Mouse (Mus musculus) limb, embryonic 12.5 days (tissue): ENCODE measurements around the gene Ptprd. TPM values are rescaled to one million over a fixed set of nuclear protein-coding genes. Genes with fewer than 3 reads are reported as not detected.

Source experiments
- ATAC-seq: fragments of 200-750 bp; cut with Nextera tagmentation; 2 replicates; pipeline ENCODE4 v1.8.0; 2017; ENCODE audit warnings: low read depth, moderate TSS enrichment; ENCODE audit not compliant: insufficient number of reproducible peaks, insufficient read depth, low FRiP score, low TSS enrichment
- H3K27ac ChIP-seq: fragments of 300-500 bp; sonication (generic); 2 replicates; pipeline ENCODE4 v1.5.1; 2016; ENCODE audit warnings: mild to moderate bottlenecking, moderate library complexity
- H3K27me3 ChIP-seq: fragments of 300-500 bp; sonication (generic); 2 replicates; pipeline ENCODE4 v1.6.1; 2016; ENCODE audit warnings: mild to moderate bottlenecking, moderate library complexity
- H3K36me3 ChIP-seq: fragments of 300-500 bp; sonication (generic); 2 replicates; pipeline ENCODE4 v1.6.1; 2016; ENCODE audit warnings: mild to moderate bottlenecking, moderate library complexity
- H3K4me1 ChIP-seq: fragments of 300-500 bp; sonication (generic); replicated peaks from 2 replicates; pipeline ENCODE4 v1.6.1; 2016
- H3K4me2 ChIP-seq: fragments of 300-500 bp; sonication (generic); 2 replicates; pipeline ENCODE4 v1.6.1; 2016; ENCODE audit warnings: mild to moderate bottlenecking, moderate library complexity
- H3K4me3 ChIP-seq: fragments of 300-500 bp; sonication (generic); replicated peaks from 2 replicates; pipeline ENCODE4 v1.5.1; 2016; ENCODE audit warnings: mild to moderate bottlenecking
- H3K9ac ChIP-seq: fragments of 300-500 bp; sonication (generic); replicated peaks from 2 replicates; pipeline ENCODE4 v1.6.1; 2016; ENCODE audit warnings: mild to moderate bottlenecking, moderate library complexity
- H3K9me3 ChIP-seq: fragments of 300-500 bp; sonication (generic); 2 replicates; pipeline ENCODE4 v1.6.1; 2016; ENCODE audit warnings: mild to moderate bottlenecking, moderate library complexity
- WGBS: fragments of 180-500 bp; shearing (Covaris S2); methylation state at CpG from one replicate; pipeline ENCODE4 v1.1.7; 2016; 5-methylcytosine and 5-hydroxymethylcytosine counted together
- polyA plus RNA-seq: library from polyadenylated mRNA; unstranded; fragments of >200 nt; fragmentation: Nextera tagmentation; extraction: Ambion mirVana; gene quantifications from 2 replicates; pipeline ENCODE4 v1.2.1, GENCODE M21; 2016

The Ptprd gene
- polyA plus RNA-seq, 1 experiment from 2014 or later: 30.9 TPM

GRCm38 (mm10) chr4:76350241-76350962 is 1861.4 kb downstream of the Ptprd start:
- Histone ChIP-seq H3K27ac (peak overlapping the region; percentile 53; the same call in 1 of the 2 replicates), H3K9me3 (no peaks in the 10 kb centered on the region), H3K4me2 (no peak overlapping the region), H3K9ac (no peak overlapping the region), H3K36me3 (no peaks in the 10 kb centered on the region), H3K4me1 (peaks cover 29% of the 10 kb centered on the region), H3K4me3 (no peak overlapping the region), H3K27me3 (no peaks in the 10 kb centered on the region)
- ATAC-seq: no peak; the same call in 1 of the 2 replicates
- WGBS: 9% methylated on average over 3 of the region's 3 CpGs

GRCm38 (mm10) chr4:76344059-76344458 is 1867.7 kb downstream of the Ptprd start:
- WGBS: 73% methylated on average over 3 of the region's 3 CpGs
- no peaks in the 10 kb centered on the region for H3K36me3 ChIP-seq
- no peaks in the 10 kb centered on the region for H3K9me3 ChIP-seq
- H3K27me3 ChIP-seq: no peaks in the 10 kb centered on the region
- no peak overlapping the region for H3K27ac ChIP-seq
- ATAC-seq: no peak
- H3K4me1 ChIP-seq: no peaks in the 10 kb centered on the region
- no peak overlapping the region for H3K4me3 ChIP-seq
- H3K9ac ChIP-seq: no peak overlapping the region
- no peak overlapping the region for H3K4me2 ChIP-seq

- ATAC-seq: no peak
- H3K27ac ChIP-seq: no peak overlapping the region
- no peaks in the 10 kb centered on the region for H3K27me3 ChIP-seq
- H3K4me3 ChIP-seq: no peak overlapping the region
- no peaks in the 10 kb centered on the region for H3K4me1 ChIP-seq
- WGBS: 72% methylated on average over 1 of the region's 1 CpGs
- no peaks in the 10 kb centered on the region for H3K9me3 ChIP-seq
- H3K36me3 ChIP-seq: no peaks in the 10 kb centered on the region
- no peak overlapping the region for H3K4me2 ChIP-seq
- H3K9ac ChIP-seq: no peak overlapping the region
These were observed 1873.8 kb downstream of the Ptprd start for GRCm38 (mm10) chr4:76337926-76338325.

DNA sequence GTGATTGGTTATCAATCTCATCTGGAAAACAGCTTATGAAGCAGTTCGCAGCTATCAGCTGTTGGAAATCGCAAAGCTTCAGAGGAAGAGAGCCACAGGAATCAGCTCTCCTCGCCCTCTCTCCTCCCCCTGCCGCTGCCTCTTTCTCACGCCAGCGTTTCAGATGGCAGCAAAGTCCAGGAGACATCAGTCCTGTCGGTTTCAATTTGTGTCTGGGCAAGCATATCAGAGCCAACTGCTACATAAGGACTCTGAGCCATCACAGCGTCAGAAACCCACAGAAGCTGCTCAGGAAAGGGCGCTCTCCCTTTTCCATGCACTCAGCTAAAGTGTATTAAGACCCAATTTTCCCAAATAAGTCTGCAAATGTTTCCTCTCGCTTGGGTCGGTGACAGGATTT is 1884.4 kb downstream of the Ptprd start:
- Histone ChIP-seq H3K27me3 (no peaks in the 10 kb centered on the region), H3K36me3 (no peaks in the 10 kb centered on the region), H3K4me1 (peaks cover 21% of the 10 kb centered on the region), H3K9ac (0 out of 2 replicates have a peak overlapping the region, but pooled peaks have one; percentile 0), H3K9me3 (no peaks in the 10 kb centered on the region), H3K4me2 (peak overlapping the region; percentile 47), H3K4me3 (no peak overlapping the region; the same call in 1 of the 2 replicates), H3K27ac (no peak overlapping the region)
- no peak for ATAC-seq
- WGBS: 19% methylated on average over 11 of the region's 11 CpGs

DNA sequence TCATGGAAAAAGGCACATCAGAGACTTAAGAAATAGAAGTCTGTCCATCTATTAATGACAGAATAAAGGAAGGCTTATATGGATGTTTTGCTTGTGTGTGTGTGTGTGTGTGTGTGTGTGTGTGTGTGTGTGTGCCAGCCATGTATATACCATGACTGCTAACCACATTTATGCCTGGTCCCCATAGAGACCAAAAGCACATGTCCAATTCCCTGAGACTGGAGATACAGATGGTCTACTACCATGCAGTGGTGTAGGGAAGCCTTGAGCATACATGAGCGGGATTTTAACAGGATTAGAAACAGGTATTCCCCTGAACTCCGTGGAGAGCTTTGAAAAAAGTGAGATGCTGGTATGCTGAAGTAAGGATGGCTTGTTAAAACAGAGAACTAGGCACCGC is 1886.1 kb downstream of the Ptprd start:
- Histone ChIP-seq H3K4me2 (no peak overlapping the region), H3K27me3 (no peaks in the 10 kb centered on the region), H3K9ac (no peak overlapping the region), H3K9me3 (no peaks in the 10 kb centered on the region), H3K27ac (no peak overlapping the region), H3K4me1 (peaks cover 21% of the 10 kb centered on the region), H3K36me3 (no peaks in the 10 kb centered on the region), H3K4me3 (no peak overlapping the region)
- WGBS: 82% methylated on average over 3 of the region's 3 CpGs
- ATAC-seq: no peak

DNA sequence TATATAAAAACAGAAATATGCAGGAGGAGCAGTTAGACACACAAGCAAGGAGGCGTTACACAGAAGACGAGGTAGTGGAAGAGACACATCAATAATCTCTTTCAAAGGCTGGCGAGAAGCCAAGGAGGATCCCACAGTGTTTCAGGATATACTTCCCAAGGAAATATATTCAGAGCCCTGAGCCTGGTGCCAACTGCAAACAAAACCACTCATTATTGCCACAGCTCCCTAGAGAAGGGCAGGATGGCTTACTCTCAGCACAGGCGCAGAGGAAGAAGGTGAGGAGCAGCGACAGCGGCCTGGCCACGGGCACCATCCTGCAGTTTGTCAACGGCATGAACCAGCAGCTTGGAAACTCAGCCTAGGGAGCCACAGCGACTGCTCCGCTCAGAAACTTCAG is 1886.8 kb downstream of the Ptprd start:
- WGBS: 81% methylated on average over 10 of the region's 10 CpGs
- no peaks in the 10 kb centered on the region for H3K27me3 ChIP-seq
- H3K9ac ChIP-seq: no peak overlapping the region
- no peak overlapping the region for H3K4me2 ChIP-seq
- no peaks in the 10 kb centered on the region for H3K9me3 ChIP-seq
- ATAC-seq: no peak
- no peak overlapping the region for H3K4me3 ChIP-seq
- H3K27ac ChIP-seq: peak overlapping the region; percentile 23; the same call in 1 of the 2 replicates
- peaks cover 23% of the 10 kb centered on the region for H3K4me1 ChIP-seq
- no peaks in the 10 kb centered on the region for H3K36me3 ChIP-seq

DNA sequence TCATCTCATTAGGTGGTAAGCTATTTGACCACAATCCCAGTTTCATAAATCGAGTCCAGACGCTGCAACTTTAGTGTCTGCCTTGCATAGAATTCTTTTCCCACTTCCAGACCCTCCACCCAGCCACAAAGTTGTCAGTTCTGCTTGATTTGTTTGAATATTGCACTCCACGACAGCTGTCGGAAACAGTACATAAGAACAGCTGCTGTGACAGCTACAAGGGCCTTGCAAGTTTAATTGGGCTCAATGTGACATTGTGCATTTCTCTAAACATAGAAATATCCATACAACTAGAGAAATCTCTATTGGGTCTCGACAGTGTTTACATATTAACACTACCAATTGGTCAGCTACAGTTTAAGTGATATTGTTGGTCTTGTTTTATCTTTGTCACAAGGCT is 1887.3 kb downstream of the Ptprd start:
- H3K4me2 ChIP-seq: no peak overlapping the region
- H3K36me3 ChIP-seq: no peaks in the 10 kb centered on the region
- WGBS: 60% methylated on average over 5 of the region's 5 CpGs
- H3K9me3 ChIP-seq: no peaks in the 10 kb centered on the region
- H3K27ac ChIP-seq: no peak overlapping the region; the same call in 1 of the 2 replicates
- H3K27me3 ChIP-seq: no peaks in the 10 kb centered on the region
- no peak overlapping the region for H3K4me3 ChIP-seq
- H3K4me1 ChIP-seq: peaks cover 27% of the 10 kb centered on the region
- ATAC-seq: no peak
- no peak overlapping the region for H3K9ac ChIP-seq

DNA sequence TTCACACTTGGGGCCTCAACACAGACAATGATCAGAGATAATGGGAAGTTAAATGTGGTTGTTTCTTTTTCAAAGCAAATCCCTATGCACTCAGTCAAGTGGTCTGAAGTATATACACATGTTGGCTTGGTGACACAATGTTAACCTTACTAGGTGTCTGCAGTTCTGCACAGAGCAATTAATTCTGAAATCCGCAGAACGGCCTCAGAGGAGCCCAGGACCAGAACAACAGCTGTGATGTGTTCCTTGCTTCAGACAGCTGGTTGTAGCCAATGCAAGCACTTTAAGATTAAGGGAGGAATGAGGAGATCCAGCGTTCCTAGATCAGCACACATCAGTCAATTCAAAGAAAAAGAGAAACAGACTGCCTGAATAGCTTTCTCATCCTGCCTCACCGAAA is 1891.9 kb downstream of the Ptprd start:
- Histone ChIP-seq H3K4me3 (no peak overlapping the region), H3K27me3 (no peaks in the 10 kb centered on the region), H3K4me1 (peaks cover 14% of the 10 kb centered on the region), H3K9ac (no peak overlapping the region), H3K4me2 (no peak overlapping the region), H3K36me3 (0 out of 2 replicates have a peak, but pooled peaks cover 2% of the 10 kb centered on the region), H3K27ac (no peak overlapping the region), H3K9me3 (no peaks in the 10 kb centered on the region)
- ATAC-seq: no peak; the same call in 1 of the 2 replicates
- 37% methylated on average over 4 of the region's 4 CpGs for WGBS

DNA sequence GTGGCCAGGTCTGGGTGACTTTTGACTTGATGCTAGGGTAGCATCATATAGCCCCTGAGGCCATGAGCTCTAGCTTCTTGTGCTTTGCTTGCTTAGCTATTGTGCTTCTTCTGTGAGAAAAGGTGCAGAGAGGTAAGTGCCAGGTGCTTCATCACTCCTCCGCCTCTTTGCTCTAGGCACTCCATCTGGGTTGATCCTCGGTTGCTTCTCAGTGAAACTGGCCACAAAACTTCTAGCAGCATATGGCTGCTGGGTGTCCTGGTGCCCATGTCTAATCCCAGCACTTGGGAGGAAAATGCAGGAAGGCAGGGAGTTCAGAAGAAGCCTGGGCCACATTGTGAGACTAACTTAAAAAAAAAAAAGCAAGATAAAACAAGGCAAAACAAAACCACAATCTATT is 1895.8 kb downstream of the Ptprd start:
- peaks cover 14% of the 10 kb centered on the region for H3K4me1 ChIP-seq
- no peak overlapping the region for H3K4me2 ChIP-seq
- no peak overlapping the region for H3K9ac ChIP-seq
- no peak overlapping the region for H3K4me3 ChIP-seq
- 0 out of 2 replicates have a peak, but pooled peaks cover 2% of the 10 kb centered on the region for H3K36me3 ChIP-seq
- WGBS: 86% methylated on average over 2 of the region's 2 CpGs
- no peak for ATAC-seq
- H3K27ac ChIP-seq: no peak overlapping the region
- no peaks in the 10 kb centered on the region for H3K9me3 ChIP-seq
- H3K27me3 ChIP-seq: no peaks in the 10 kb centered on the region

DNA sequence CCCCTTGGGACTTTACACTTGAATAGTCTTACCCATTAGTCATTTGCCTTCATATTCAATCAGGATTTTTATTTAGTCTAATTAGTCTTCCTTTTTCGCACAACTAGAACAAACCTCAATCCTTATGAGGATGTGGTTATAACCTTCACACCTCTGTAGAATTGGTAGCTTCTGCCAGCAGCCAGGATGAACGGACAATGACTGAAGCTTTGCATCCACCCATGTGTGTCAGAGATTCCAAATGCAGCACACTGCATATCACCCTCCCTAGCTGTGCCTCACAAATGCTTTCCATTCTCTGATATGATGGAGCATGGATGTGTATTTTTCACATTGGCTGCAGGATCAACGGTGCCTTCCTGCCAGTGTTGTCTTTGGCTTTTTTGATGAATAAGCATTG is 1898.0 kb downstream of the Ptprd start:
- Histone ChIP-seq H3K27me3 (no peaks in the 10 kb centered on the region), H3K9me3 (no peaks in the 10 kb centered on the region), H3K9ac (no peak overlapping the region), H3K4me3 (no peak overlapping the region), H3K36me3 (0 out of 2 replicates have a peak, but pooled peaks cover 2% of the 10 kb centered on the region), H3K4me2 (no peak overlapping the region), H3K27ac (no peak overlapping the region), H3K4me1 (peaks cover 8% of the 10 kb centered on the region; the same call in 1 of the 2 replicates)
- 82% methylated on average over 3 of the region's 3 CpGs for WGBS
- ATAC-seq: no peak

GRCm38 (mm10) chr4:76312593-76312992 is 1899.2 kb downstream of the Ptprd start:
- Histone ChIP-seq H3K4me1 (peaks cover 8% of the 10 kb centered on the region; the same call in 1 of the 2 replicates), H3K27me3 (no peaks in the 10 kb centered on the region), H3K9me3 (no peaks in the 10 kb centered on the region), H3K36me3 (0 out of 2 replicates have a peak, but pooled peaks cover 2% of the 10 kb centered on the region), H3K4me2 (no peak overlapping the region), H3K9ac (no peak overlapping the region), H3K4me3 (no peak overlapping the region), H3K27ac (no peak overlapping the region)
- ATAC-seq: no peak
- WGBS: 85% methylated on average over 3 of the region's 3 CpGs

GRCm38 (mm10) chr4:76305987-76306386 is 1905.8 kb downstream of the Ptprd start:
- ATAC-seq: no peak
- peaks cover 7% of the 10 kb centered on the region; the same call in 1 of the 2 replicates for H3K4me1 ChIP-seq
- 63% methylated on average over 5 of the region's 5 CpGs for WGBS

More at GRCm38 (mm10) chr4:76305987-76306386, 1905.8 kb downstream of the Ptprd start:
- H3K36me3 ChIP-seq: no peaks in the 10 kb centered on the region
- H3K4me2 ChIP-seq: no peak overlapping the region
- H3K4me3 ChIP-seq: no peak overlapping the region
- no peaks in the 10 kb centered on the region for H3K27me3 ChIP-seq
- H3K9me3 ChIP-seq: no peaks in the 10 kb centered on the region
- no peak overlapping the region for H3K9ac ChIP-seq
- no peak overlapping the region for H3K27ac ChIP-seq
